Comparison of ENCODE assay signal across 26 mouse cellular contexts in genomic region chr1:138850823-138851222, GRCm38 (mm10). TPM values are rescaled to one million over a fixed set of nuclear protein-coding genes. Genes with fewer than 3 reads are reported as not detected.
"Had no signal": no experiment of that assay in that cellular context is flagged by ENCODE, and none has a peak within 500 bp of the region (broad histone marks: within the 10 kb centered on the region; RNA-seq: fewer than 3 reads in every experiment).

No protein-coding gene starts in this region.

- DNase-seq: forebrain, postnatal 0 days; gastrocnemius, postnatal 14 days; gastrocnemius, postnatal 36 days; heart, adult 18-20 months; heart, postnatal 14 days; heart, postnatal 36 days; kidney, adult 11 months; kidney, adult 2 months; kidney, adult 9 months; kidney, postnatal 14 days; kidney, postnatal 36 days; layer of hippocampus, adult 9-11 months; layer of hippocampus, postnatal 36 days; left cerebral cortex, postnatal 4 days had no signal

- ATAC-seq: forebrain, postnatal 0 days; hindbrain, postnatal 0 days; intestine, embryonic 15.5 days; liver, embryonic 12.5 days had no signal

- H3K36me3 ChIP-seq: heart, embryonic 15.5 days; hindbrain, embryonic 15.5 days; intestine, embryonic 15.5 days had no signal

- H3K27ac ChIP-seq: heart, embryonic 13.5 days; heart, embryonic 15.5 days; hindbrain, embryonic 13.5 days; hindbrain, embryonic 15.5 days; hindbrain, postnatal 0 days; intestine, embryonic 15.5 days; kidney, embryonic 15.5 days; kidney, postnatal 0 days; limb, embryonic 13.5 days; limb, embryonic 15.5 days; liver, embryonic 12.5 days had no signal

- H3K9ac ChIP-seq: forebrain, postnatal 0 days; heart, embryonic 13.5 days; heart, embryonic 15.5 days; hindbrain, embryonic 13.5 days; hindbrain, embryonic 15.5 days; intestine, embryonic 15.5 days; kidney, embryonic 15.5 days; limb, embryonic 13.5 days; limb, embryonic 15.5 days; liver, embryonic 12.5 days had no signal

- H3K4me3 ChIP-seq: heart, embryonic 13.5 days; heart, embryonic 15.5 days; hindbrain, embryonic 13.5 days; hindbrain, embryonic 15.5 days; intestine, embryonic 15.5 days; kidney, embryonic 15.5 days; limb, embryonic 13.5 days; limb, embryonic 15.5 days; liver, embryonic 12.5 days had no signal

- H3K9me3 ChIP-seq: heart, embryonic 13.5 days; heart, embryonic 15.5 days; hindbrain, embryonic 13.5 days; hindbrain, embryonic 15.5 days; intestine, embryonic 15.5 days; kidney, embryonic 15.5 days; limb, embryonic 13.5 days; limb, embryonic 15.5 days; liver, embryonic 12.5 days had no signal

- H3K4me2 ChIP-seq: heart, embryonic 13.5 days; heart, embryonic 15.5 days; hindbrain, embryonic 13.5 days; hindbrain, embryonic 15.5 days; intestine, embryonic 15.5 days; kidney, embryonic 15.5 days; limb, embryonic 13.5 days; limb, embryonic 15.5 days; liver, embryonic 12.5 days had no signal

RNA-seq across cellular contexts. Expression of gene Lhx9, which starts 2.4 kb away (rescaled TPM):
- polyA plus RNA-seq: kidney, adult 2 months; kidney, postnatal 0 days; large intestine, adult 2 months had no signal
